Mouse (Mus musculus): Measurements from ENCODE around the gene Trp53i11.

The Trp53i11 gene

DNA sequence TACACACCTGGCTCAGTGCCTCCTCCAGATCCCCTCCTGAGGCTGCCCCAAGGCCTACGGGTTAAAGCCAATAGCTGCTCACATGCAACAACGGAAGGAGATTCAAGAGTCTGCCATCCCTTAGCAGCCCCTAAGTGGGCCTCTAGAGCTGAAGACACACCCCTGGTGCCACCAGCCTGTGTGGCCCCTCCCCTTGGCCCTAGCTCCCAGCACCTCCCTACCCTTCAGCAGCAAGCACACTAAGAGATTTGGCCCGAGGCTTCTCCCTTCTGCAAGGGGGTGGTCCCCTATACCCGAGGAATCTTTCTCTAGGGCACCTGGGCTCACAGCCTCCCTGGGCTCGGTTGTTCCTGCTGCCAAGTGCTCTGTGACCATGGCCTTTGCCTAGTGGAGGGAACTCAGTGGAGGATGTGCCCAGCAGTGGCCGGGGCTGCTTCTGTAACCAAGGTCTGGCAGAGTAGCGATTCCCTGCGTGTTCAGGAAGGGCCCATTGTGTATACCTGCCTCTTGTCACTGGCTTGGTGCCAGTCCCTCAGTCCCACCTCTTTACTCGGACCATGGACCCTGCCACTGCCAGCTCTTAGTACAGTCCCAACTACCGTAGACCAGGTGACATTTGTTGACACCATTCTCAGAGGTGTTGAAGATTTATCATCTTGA lies 13.5 kb downstream of the Trp53i11 start:
- peak in 1 of 2 experiments; percentile 39 for DNase-seq

DNA sequence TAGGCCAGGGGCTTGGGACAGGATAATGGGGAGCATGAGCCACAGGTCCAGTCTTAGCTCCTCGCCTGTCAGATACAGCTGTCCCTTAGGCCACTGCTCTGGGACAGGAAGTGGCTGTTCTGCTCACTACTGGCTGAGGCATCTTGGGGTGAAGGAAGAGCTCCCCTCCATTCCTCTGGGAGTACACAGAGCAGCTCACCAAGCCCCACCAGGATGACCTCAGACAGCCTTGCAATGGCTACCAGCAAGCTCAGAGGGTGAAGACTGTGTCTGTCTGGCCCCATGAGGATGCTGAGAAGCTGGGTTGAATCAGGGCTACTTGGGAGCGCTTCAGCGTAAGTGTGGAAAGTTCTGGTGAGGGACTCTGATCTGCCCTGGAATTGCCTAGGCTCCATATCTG lies 14.6 kb downstream of the Trp53i11 start:
- DNase-seq: no peak

DNA sequence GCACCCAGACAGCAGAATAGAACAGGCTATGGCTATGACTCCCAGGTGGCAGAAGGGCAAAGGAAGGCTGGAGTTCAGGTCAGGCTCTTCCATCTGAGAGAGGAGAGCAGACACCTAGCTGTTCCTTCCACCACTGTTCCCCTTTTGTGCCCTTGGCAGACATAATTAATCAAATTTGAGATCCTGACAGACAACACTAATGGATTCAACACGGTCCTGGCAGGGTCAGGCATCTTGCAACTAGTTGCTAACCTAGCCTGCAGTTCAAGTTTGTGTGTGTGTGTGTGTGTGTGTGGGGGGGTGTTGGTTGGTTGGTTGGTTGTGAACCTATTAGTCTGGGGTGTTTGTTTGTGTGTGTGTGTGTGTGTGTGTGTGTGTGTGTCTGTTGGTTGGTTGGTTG lies 15.4 kb downstream of the Trp53i11 start:
- DNase-seq: peak in 1 of 2 experiments; percentile 21

DNA sequence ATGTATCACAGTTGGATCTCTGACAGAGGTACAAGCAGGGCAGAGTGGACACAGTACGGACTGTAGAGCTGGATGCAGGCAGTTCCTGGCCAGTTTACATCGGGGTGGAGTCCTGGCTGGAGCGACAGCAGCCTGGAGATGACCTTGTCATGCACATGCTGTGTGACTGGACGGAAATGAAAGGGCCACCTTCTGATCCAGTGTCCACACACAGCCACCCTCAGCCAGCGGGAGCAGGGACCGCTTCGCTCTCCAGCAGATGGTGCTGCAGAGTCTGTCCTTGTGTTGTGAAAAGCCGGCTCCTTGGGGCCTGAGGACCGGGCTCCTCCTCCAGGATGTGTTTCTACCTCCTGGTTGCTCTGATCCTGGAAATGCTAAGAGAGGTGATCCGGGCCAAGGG lies 16.3 kb downstream of the Trp53i11 start:
- DNase-seq: peak; percentile 75 to 78

DNA sequence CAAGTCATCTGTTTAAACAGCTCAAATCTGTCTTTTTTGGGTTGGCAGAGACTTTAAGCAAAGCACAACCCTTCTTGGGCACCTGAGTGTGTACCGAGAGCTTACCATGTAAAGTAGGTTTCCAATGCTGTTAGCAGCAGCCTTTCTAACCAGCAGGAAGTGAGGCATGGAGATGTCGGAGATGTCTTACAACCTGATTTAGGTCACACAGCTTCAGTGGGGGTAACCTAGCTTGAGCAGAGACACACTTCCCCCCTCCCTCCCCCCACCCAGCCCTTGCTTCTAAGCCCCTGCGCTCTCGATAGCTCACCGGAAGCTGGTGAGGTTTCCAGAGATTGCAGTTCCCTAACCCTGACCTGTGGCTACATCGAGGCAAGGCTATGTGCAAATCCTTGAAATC lies 17.2 kb downstream of the Trp53i11 start:
- peak in 1 of 2 experiments; percentile 19 for DNase-seq

DNA sequence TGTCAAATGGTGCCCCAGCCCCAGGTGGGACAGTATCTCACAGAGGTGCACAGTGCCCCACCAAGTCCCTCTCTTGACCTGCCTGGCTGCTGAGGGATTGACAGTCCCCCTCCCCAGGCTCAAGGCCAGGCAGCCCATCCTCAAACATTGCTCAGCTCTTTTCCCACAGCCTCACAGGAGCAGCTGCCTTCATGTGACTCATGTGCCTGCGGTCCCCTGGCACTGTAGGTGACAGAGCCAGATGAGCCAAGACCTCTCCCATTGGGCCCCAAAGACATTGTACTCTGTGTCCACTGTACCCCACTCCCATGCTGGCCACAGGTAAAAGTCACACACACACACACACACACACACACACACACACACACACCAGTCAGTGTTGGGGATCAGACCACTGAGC lies 18.8 kb downstream of the Trp53i11 start:
- DNase-seq: no peak

DNA sequence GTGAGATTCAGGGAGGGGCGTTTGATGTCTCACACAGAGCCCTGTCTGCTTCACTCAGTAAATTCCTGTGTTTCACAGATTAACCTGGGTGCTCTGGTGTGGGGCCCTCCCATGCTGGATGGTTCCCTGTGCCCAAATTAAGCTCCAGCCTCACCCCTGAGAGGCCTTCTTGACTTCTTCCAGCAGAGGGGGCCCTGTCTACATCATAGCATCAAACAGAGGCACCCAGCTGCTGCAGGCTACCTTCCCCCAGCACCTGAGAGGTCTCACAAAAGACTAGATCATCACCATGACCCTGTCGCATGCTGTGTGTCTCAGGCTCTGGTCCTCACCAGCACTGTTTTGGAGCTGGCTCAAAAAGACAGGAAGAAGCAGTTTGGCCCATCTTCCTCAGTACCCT lies 25.0 kb downstream of the Trp53i11 start:
- DNase-seq: no peak

DNA sequence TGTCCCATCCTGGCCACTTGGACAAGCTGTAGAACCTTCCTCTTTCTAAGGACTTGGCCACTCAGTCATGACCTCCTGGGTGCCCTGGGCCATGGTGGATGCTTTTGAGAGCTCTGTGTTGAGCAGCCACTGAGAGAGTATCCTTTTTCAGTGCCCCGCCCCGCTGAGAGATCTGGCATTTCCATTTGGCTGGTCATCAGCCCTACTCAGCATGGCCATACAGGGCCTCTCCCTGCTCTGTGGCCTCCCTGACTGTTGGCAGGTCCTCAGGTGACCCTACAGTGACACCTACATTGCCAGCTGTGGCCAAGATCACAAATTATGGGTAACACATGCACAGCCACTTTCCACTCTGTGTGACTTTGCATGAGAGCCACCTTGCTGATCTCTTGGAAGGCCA lies 25.5 kb downstream of the Trp53i11 start:
- DNase-seq: no peak

DNA sequence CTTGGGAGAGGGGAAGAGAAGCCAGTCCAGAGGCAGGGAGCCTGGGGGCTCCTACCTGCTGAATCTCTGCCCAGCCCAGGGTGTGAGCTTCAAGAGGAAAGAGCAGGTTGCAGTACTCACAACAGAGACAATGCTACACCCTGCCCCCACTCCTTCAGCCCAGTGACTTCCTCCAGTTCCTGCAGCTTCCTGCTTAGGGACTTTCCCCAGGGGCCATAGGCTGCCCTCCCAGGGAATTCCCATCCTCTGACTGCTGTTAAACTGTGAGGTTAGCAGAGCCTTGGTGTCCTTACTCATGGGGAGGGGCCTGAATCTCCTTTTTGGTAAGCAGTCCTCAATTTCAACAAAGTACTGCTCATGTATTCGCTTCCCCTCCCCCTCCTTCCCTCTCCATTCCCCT lies 26.8 kb downstream of the Trp53i11 start:
- DNase-seq: peak; percentile 46 to 70

DNA sequence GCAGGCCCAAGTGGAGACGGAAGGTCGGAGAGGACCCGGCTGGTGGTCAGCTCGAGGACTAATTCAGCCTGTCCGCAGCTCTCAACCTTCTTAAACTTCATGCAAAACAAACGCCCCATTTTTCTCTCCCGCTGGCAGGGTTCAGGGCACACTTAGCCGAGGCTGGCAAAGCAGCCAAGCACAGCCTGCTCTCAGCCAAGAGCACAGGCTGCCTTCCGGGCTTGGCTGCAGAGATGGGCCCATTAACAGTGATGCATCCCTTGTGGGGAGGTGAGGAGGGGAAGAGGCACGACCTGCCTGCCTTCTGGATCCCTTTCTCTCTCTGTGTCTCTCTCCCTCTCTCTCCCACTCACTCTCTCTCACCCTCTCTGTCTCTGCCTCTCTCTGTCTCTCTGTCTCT lies 28.4 kb downstream of the Trp53i11 start:
- no peak for DNase-seq

DNA sequence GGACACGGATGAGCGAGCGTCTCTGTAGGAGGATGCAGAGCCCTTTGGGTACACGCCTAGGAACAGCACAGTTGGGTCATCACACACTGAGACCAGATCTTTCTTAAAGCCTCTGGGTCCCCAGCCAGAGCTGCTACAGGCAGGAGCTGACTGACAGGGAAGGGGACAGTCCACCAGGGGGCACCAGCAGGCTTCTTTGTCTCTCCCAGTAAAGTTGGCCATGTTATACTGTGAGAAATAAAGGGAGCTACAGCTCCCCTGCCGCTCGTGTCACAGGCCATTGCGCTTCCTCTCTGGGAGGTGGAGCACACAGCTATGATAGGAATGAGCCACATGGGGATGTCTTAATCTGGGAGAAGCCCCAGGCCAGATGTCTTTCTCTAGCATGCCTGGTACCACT lies 29.7 kb downstream of the Trp53i11 start:
- peak; percentile 89 to 96 for DNase-seq

DNA sequence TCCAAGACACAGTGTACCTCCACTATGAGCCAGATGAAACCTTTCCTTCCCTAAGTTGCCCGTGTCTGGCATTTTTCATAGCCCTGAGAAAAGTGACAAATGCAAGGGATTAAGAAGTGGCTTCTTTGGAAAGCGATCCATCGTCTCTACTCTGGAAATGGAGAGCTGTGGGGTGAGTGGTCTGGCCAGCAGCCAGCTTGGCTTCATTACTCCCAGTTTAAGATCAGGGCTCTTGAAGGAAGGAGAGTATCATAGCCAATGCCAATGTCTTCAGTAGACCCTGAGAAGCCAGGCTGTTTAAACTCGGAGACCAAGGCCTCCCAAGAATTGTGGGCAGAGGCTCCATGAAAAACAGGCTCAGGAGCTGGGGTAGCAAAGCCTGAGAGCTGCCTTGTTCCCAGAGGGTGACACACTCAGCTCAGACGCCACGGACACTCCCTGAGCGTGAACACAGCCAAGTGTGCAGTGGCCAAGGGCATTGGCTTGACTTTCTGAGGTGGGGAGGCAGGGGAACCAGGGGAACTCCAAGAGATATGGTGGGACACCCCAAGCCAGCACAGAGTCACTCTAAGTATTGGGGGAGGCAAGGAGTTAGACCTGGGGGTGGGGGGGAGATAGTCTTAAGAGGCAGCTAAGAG lies 31.1 kb downstream of the Trp53i11 start:
- peak in 1 of 2 experiments; percentile 29 for DNase-seq

DNA sequence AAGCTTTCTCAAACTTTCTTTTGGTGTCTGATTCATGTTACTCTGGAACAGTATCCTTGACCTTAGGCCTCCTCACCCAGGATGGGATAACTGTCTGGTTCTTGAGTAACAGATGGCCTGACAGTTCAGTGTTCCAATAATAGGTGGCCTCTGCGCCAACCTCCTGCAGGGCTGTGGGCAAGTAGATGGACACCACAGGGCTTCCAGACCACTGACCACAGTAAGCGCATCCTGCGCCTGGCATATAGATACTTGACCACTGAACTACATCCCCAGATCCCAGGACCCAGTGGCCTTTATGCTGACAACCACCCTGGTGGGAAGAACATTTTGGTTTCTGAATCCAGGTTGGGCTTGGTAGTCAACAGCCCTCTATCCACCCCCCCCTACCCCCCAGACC lies 32.2 kb downstream of the Trp53i11 start:
- peak in 1 of 2 experiments; percentile 26 for DNase-seq

DNA sequence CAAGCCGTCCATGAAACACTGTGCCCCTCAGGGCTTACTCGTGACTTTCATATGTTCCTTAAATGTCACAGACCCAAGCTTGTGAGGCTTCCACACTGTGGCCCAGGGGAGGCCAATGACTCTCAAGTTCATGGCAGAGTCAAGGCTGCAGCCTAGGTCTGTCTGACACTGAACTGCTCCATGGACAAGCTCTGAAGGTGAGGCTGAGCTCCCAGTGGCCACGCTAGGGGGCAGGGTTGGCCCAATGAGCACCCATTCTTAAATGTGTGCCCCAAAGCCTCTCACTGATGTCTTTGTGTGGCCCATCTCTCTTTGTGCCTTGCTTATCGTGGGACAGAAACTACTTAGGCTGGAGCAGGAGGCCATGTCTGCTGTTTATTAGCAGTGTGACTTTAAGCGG lies 33.1 kb downstream of the Trp53i11 start:
- peak in 1 of 2 experiments; percentile 24 for DNase-seq

DNA sequence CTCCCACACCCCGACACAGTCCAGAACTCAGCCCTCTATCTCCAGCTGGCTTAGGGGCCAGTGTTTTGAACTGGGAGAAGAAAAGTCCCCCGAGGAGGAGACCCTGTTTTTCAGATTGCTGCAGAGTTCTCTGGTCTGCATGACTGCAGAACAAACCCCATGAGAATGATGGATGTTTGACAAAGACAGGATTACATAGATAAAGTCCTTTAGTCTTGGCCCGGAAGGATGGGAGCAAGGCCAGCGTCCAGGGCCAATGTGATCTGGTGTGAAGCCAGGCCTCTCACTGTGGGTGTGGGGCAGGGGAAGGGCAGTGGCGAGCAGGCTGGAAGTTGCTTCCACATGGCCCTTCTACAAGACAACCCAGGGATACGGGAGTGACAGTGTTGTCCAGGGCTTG lies 36.1 kb downstream of the Trp53i11 start:
- DNase-seq: peak; percentile 25 to 40

DNA sequence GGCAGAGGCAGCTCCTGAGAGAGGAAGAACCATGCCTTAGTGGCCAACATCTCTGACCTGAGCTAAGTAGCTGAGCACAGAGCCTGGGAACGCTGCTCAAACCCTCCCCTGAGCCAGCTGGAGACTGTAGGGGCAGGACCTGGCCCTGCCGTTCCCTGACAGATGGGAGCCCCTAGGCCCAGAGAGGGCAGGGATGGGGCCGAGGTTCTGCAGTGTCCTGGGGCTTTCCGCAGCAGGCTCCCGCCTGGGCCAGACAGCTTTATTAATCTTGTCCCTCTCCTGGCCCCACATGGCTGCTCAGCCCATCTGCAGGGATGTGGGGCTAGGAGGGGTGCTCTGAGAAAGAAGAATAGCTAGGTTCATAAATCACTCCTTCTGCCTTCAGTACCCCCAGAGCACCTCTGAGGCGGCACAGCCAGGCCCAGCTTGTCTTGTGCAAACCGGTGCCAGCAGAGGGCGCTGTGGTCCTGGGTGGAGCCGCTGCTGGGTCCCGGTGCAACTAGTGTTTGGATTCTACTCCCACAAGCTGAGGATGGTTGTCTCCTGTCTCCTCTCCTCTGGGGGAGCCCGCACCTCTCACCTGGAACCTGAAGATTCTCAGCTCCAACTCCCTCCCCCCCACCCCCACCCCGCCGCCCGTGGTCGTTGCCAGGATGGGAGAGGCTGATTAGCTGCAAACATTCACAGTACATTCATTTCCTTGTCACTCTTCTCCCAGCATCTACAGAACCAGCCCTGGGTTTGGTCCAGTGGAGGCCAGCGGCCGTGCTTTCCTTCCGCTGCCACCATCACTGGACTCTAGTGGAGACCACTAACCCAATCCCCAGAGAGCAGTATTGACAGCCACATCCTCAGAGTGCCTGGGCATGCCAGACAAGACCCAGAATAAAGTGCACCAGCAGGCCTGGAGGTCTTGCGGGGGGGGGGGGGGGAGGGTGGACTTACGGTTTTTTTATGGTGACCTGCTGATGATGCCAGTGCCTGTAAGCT lies 39.6 kb downstream of the Trp53i11 start:
- DNase-seq: peak; percentile 87 to 93

DNA sequence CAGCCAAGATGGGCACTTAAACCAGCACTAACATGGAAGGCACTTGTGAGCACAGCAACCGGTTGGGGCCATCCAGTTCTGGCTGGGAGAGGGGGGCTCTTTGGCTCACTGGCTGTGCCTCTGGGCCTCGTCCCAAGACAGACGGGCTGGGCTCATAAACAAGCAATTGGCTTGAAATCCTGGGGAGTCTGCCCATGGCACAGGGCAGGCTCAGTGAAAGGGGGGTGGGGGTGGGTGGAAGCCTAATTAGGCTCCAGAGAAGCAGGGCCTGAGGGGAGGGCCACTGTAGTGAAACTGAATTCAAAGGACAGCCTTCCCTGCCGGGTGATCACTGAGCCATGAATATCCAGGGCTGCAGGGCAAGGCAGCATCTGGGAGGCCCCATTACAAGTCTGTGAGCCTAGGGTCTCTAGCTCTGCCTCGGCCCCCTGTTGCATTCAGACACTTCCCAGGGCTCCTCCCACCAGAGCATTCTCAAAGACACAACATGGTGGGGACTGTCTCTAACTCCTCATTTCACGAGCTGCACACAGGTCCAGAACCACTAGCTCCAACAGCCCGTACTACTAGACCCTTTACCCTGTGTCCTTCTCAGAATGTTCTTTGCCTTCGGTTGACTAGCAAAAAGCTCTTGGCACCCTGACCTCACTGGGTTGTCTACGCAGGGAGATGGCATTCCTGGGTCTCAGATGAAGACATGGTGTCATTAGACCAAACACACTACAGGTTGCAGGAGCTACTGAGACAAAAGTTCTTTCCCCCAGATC lies 40.5 kb downstream of the Trp53i11 start:
- DNase-seq: peak; percentile 34 to 61

DNA sequence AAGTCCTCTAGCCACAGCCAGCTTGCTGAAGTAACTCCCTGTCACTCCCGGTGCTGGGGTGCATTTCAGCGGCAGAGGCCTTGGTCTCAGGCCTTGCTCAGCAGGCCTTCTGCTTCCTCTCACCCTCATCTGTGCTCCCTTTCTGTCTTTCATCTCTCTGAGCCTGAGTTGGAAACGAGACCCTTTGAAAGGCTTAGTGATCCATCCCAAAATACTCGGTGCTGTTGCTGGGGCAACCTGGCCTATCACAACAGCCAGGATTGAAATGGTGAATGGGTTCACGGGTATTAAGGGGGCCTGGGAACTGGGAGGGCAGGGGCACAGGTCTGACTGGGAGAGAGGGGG lies 41.1 kb downstream of the Trp53i11 start:
- DNase-seq: no peak

DNA sequence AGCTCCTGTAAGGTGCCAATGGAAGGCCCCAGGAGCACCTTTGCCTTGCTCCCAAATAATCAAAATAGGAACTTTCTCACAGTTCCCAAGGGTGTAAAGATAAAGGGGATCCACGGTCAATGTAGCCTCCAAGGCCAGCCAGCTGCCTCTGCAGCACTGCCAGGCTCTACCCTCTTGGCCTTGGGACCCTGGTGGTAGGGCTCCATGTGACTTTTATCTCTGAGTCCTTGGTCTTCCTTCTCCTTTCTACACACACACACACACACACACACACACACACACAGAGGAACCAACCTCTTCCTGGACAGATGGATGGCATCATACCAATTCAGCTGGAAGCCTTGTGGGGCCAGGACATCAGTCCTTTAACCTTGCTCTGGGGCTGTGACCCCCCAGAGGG lies 44.8 kb downstream of the Trp53i11 start:
- no peak for DNase-seq

DNA sequence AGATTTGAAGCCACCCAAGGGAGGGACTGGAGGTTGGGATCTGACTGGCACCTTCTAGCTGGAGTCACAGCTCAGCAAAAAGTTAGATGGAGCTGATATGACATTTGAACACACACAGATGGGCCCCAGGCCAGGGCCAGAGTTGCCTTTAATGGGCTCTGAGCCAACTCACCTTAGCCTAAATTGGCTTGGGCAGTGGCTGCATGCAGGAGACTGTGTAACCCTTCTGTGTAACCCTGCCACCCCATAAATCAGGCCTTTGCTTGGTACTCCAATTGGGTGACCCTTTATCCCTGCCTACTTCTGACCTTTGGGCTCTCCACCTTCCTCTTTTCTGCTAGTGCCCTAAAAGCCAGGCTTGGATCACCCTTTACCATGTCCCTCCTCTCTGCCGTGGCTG lies 49.7 kb downstream of the Trp53i11 start:
- peak; percentile 67 to 80 for DNase-seq

DNA sequence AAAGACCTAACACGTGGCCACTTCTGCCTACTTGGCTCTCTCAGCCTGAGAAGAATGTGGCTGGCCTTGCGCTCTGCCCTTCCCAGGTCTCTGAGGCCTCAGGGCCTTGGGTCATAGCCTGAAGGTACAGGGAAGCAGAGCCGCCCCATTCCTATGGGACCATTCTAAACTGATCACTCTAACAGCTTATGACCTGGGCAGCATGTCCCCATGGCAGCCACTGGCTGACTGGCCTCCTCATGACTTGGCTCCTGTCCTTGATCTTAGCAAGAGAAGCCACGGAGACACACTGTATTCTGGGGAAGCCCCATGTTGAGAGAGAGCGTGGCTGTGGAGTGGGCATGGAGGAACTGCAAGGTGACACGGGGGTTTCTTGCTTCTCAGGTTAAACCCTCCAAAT lies 51.5 kb downstream of the Trp53i11 start:
- peak in 1 of 2 experiments; percentile 50 for DNase-seq

DNA sequence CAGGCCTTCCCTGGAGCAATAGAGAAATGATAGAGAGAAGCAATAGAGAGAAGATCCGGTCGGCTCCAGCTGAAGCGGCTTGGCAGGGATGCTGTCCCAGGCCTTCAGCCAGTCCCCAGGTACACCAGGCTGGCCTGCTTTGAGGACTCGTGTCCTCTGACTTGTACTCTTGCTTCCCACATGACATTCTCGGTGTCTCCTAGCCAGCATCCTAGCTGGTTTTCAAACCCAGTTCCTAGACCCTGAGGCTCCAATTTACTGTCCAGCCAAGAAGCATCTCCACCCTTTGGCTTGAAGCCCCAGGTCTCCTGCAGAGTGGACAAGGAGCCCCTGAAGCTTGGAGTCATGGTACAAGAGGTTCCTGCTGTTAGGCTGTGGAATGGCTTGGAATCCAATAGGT lies 54.8 kb downstream of the Trp53i11 start:
- DNase-seq: no peak

All from kidney, postnatal 25 days (tissue).